Mouse (Mus musculus) left cerebral cortex, postnatal 36 days (tissue): ENCODE data around the gene Clec4e. TPM values are rescaled to one million over a fixed set of nuclear protein-coding genes. Genes with fewer than 3 reads are reported as not detected.
"Not testable (repeated sequence)": the region's sequence is repeated elsewhere in the genome, so short reads cannot be mapped to it uniquely, and the experiment has no call there.

ENCODE experiments used
- DNase-seq, 2 experiments: peaks; one replicate each; pipeline ENCODE4 v3.0.0; 2021 to 2022; ENCODE audit warnings: low spot score in 2 of 2, mixed read lengths in 1 of 2
- intact Hi-C: fragments of 180-260 bp; cut with DNase I; formaldehyde crosslinking; loops from one replicate; pipeline ENCODE4 v1.15.1; 2025
- total RNA-seq, 2 experiments: library from RNA; stranded (reverse); gene quantifications; 2 replicates each; pipeline ENCODE4 v1.2.3; 2021

Gene Clec4e
- not detected for total RNA-seq

- DNase-seq: no peak
- intact Hi-C loops: no loop called here
Measured at GRCm38 (mm10) chr6:123289753-123290152, at the start of gene Clec4e. Clec4e (minus strand) TSS chr6:123289870.

GRCm38 (mm10) chr6:123332503-123332902, 42.8 kb upstream of the Clec4e start:
- no peak for DNase-seq
- intact Hi-C loops: loop anchor here (10.0 kb wide), 1 partner anchor 932 kb away; no protein-coding TSS in a partner anchor

GRCm38 (mm10) chr6:123308033-123308432, 18.4 kb upstream of the Clec4e start, which contains the start of gene Vmn2r19:
Vmn2r19 (plus strand) TSS chr6:123308333.
- intact Hi-C loops: no loop called here
- DNase-seq: no peak

- intact Hi-C loops, DNase-seq: not testable (repeated sequence)
Measured at GRCm38 (mm10) chr6:123306315-123306714, 16.6 kb upstream of the Clec4e start.

GRCm38 (mm10) chr6:123296687-123297086, 7.0 kb upstream of the Clec4e start:
- DNase-seq: no peak
- intact Hi-C loops: no loop called here

GRCm38 (mm10) chr6:123293509-123293908, 3.8 kb upstream of the Clec4e start:
- intact Hi-C loops, DNase-seq: not testable (repeated sequence)

GRCm38 (mm10) chr6:123292751-123293400, 3.2 kb upstream of the Clec4e start:
- DNase-seq: no peak
- intact Hi-C loops: no loop called here

- no peak for DNase-seq
- intact Hi-C loops: no loop called here
Measured at GRCm38 (mm10) chr6:123288931-123289330, 739 bp downstream of the Clec4e start.

GRCm38 (mm10) chr6:123286311-123286710, 3.4 kb downstream of the Clec4e start:
- DNase-seq: no peak
- intact Hi-C loops: no loop called here

- intact Hi-C loops: no loop called here
- no peak for DNase-seq
Measured at GRCm38 (mm10) chr6:123279443-123279842, 10.2 kb downstream of the Clec4e start.

GRCm38 (mm10) chr6:123266945-123267344, 22.7 kb downstream of the Clec4e start:
- intact Hi-C loops: no loop called here
- no peak for DNase-seq

- no peak for DNase-seq
- intact Hi-C loops: no loop called here
Measured at GRCm38 (mm10) chr6:123265809-123266208, 23.9 kb downstream of the Clec4e start.

GRCm38 (mm10) chr6:123264194-123264593, 25.5 kb downstream of the Clec4e start:
- no peak for DNase-seq
- intact Hi-C loops: no loop called here

- intact Hi-C loops: no loop called here
Measured at GRCm38 (mm10) chr6:123261555-123262161, 28.0 kb downstream of the Clec4e start, which contains the start of gene Clec4d. Clec4d (plus strand) TSS chr6:123262111.

GRCm38 (mm10) chr6:123260868-123261267, 28.8 kb downstream of the Clec4e start:
- intact Hi-C loops: no loop called here
- DNase-seq: no peak

More at GRCm38 (mm10) chr6:123261555-123262161, 28.0 kb downstream of the Clec4e start, which contains the start of gene Clec4d:
- DNase-seq: no peak

GRCm38 (mm10) chr6:123259889-123260603, 29.6 kb downstream of the Clec4e start:
- no peak for DNase-seq

GRCm38 (mm10) chr6:123258946-123259345, 30.7 kb downstream of the Clec4e start:
- intact Hi-C loops: no loop called here
- no peak for DNase-seq

More at GRCm38 (mm10) chr6:123259889-123260603, 29.6 kb downstream of the Clec4e start:
- intact Hi-C loops: no loop called here

- intact Hi-C loops: no loop called here
- no peak for DNase-seq
Measured at GRCm38 (mm10) chr6:123252735-123253134, 36.9 kb downstream of the Clec4e start.

- DNase-seq, intact Hi-C loops: not testable (repeated sequence)
Measured at GRCm38 (mm10) chr6:123248862-123249261, 40.8 kb downstream of the Clec4e start.

GRCm38 (mm10) chr6:123244201-123244600, 45.5 kb downstream of the Clec4e start:
- intact Hi-C loops: no loop called here
- no peak for DNase-seq
